Mouse (Mus musculus) spleen, postnatal 14 days (tissue): ENCODE results near the gene Strada.
A peak's percentile ranks its signal among the peaks of the same experiment; 100 is the strongest.

Experiments used
- DNase-seq, 2 experiments: peaks; one replicate each; pipeline ENCODE4 v3.0.0; 2021 to 2022; ENCODE audit warnings: low spot score in 2 of 2

Gene Strada

DNA sequence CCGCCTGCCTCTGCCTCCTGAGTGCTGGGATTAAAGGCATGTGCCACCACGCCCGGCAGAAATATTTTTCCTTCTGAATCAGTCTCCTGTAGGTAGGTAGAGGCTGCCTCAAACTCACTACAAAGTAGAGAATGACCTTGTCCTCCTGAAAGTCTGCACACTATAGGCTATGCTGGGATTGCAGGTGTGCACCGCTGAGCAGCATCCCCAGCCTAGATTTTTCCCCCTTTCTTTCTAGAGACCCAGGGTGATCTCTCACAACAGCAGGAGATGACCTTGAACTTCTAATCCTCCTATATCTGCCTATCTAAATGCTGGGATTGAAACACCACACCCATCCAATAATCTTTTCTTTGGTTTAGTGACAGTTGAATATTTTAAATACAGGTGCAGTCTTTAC, 14.6 kb downstream of the Strada start:
- DNase-seq = no peak

GRCm38 (mm10) chr11:106180449-106180801, 21.5 kb downstream of the Strada start:
- no peak for DNase-seq

DNA sequence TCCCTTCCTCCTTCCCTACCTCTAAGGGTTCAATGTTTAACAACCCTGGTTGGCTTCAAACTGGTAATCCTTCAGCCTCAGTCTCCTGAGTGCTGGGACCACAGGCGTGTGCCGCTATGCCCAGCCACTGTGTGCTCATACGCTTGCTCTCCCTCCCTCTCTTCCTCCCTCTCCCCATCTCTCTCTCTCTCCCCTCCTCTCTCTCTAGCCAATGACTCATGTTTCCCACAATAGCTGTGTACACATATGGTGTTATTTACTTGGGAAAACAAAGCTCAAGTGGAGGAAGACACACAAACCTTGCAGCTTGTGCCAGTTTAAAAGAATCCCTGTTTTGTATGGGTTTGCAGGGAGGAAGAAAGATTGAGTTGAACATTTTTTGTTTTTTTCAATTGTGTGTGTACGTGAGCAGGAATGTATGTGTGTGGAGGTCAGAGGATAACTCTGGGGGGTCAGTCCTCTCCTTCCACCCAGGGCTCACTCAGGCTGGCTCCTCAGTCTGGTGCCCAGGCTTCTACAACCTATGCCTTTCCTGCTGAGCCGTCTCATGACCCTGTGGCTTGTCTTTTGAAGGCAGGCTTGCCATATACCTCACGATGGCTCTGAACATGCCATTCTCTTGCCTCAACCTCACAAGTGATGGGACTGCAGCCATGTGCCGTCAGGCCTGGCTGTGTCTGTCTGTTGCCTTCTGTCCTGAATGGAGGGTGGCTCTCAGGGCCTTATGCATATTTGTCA, 22.1 kb downstream of the Strada start:
- no peak for DNase-seq

DNA sequence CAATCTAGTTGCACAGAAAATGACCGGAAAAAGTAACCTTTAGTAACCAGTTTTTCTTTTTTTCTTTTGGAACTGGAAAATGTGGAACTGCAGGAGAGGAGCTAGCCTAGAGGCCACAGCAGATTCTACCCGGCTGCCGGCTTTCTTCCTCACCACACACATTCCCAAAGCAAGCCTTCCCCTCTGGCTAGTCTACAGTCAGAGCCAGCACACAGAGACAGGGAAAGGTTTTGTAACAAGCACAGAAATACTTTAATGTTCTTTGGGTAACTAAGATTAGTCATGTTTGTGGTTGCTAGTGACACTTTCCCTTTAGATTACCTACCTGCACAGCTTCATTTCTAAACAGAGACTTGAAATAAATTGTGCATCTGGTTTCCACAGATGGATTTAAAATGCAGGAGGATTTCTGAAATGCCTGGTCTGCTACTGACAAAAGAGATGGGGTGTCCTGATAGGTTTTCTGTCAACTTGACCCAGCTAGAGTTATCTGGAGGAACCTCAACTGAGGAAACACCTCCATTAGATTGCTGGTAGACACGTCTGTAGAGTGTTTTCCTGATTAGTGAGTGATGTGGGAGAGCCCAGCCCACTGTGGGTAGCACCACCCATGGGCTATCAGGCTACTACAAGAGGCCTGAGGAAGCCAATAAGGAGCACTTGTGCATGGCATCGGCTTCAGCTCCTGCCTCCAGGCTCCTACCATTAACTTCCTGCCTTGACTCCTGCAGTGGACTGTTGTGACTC, 23.8 kb downstream of the Strada start:
- no peak for DNase-seq

GRCm38 (mm10) chr11:106176372-106176771, 25.6 kb downstream of the Strada start:
- no peak for DNase-seq

DNA sequence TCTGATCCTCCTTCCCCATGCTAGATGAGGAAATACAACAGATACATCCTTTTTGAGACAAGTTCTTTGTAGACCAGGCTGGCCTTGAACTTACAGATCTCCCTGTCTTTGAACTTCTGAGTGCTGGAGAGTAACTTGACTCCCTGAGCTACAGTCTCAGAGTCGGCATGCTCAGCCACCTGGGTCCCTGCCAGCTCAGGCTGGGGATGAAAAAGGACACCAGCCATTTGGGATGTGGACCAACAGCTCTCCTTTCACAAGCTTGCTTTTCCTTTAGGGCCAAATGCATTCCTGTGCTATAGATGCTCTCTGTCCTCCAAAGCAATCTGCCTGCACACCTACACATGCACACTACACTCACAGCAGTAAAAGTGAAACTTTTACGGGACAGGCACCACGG, 26.9 kb downstream of the Strada start:
- no peak for DNase-seq

GRCm38 (mm10) chr11:106174372-106174771, 27.6 kb downstream of the Strada start:
- no peak for DNase-seq

DNA sequence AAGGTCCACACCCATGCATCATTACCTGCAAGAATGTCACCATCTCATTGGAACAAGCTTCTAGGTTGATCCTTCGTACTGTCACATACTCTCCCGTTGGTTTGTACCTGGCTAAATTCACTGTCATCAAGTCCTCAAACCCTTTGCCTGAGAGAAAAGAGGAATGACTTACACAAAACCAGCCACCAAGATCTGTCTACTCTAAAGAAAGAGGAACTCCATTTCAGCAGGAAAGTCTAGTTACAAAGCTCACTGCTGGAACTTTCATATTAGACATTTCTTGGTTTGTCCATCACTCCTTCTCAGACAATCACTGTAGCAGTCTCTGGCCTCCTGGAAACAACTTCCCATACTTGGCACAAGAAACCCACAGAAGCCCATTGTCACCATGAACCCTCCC, 28.7 kb downstream of the Strada start:
- no peak for DNase-seq

- DNase-seq = no peak
These were observed 31.2 kb downstream of the Strada start for GRCm38 (mm10) chr11:106170807-106171206.

DNA sequence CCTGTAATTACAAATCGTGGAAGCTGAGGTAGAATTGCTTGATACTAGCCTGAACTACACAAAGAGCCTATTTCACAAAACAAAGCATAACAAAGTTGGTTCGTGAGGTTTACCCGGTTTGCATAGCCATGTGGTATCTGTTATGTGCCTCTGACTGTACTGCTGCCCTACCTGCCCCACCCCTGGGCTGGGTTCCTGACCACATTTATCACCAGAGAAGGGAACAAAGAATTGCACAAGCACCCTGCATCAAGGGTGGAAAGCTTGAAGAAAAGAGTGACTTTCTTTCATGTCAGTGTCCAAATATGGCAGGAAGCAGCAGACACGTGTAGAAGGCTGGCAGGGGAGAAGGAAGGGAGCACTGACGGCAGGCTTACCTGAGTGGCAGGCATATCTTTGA, 34.5 kb downstream of the Strada start:
- DNase-seq = no peak

DNA sequence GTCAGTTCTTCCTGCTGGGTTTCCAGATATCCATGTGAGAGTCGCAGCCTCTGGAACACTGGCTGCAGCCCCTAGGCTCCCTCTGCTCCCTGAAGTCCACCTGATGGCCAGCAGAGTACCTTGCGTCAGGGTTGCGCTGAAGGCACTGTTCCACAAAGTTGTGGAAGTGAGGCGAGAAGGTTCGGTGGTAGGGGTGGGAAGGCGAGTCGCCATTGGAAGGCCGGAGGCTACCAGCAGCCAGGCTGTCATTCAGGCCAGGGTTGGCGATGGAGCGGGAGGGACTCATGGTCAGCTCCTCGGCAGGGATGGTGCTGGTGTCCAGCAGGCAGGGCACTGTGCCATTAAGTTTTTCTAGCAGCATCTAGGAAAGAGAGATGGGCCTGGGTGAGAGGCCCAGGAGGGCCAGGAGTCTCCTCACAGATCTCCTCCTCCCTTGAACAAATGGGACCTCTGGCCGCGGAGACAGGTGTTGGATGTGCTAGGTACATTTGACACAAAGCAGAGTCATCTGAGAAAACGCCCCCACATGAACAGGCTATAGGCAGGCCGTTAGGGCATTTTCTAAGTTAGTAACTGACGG, 37.3 kb downstream of the Strada start:
- no peak for DNase-seq

DNA sequence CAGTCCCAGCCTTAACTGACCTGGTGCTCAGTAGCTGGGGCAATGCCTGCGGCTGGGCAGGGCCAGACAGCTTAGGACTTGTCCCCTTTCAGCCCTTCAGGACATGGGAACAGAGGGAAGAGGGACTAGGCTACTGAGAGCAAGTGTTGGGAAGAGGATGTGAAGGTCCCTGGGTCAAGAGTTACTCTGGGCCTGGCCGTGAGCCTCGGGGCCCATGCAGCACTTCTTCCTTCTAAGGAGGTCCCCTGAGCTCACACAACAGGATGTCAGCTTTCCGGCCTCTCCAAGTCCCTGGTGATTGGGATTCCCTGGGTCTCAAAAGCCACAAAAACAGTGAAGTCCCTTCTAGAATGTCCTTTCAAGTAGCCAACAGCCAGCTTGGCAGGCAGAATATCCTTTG, 38.4 kb downstream of the Strada start:
- DNase-seq = no peak

- no peak for DNase-seq
These were observed 39.7 kb downstream of the Strada start for GRCm38 (mm10) chr11:106162237-106162636.

DNA sequence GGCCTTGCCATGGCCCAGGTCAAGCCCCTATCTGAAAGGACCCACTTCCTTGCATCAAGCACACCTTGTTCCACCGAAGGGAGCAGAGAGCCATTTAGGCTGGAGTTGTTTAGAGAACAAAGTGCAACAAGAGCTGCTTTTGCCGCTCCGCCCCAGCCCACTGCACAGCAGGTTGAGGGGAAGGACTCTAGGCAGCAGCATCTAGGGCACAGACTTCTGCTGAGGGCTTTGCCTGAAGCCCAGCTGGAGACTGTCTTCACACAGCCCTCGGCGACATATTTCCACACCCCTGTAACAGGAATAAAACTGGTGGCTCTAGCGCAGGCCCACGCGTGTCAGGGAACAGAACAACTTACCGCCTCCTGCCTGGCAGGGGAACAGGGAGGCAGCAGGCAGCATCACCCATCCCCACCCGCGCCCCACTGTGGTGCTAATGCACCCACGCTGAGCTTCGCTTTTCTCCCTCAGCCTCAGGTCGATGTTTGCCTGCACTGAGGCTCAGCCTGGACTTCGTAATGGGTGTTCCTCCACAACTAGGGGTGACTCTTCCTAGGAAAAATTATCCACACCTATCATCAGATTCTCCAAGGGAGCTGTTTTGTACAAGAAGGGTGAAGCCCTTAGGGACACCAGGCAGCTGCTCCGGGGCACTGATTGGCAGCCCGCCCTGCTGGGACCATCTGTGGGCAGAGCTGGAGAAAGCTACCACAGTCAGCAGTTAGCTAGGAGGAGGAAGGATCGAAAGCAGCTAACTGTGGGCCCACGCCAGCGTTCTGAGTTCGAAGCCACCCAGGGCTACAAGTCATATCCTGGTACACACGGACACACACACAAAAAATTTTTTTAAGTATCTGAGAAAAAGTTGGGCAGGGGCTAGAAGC, 40.9 kb downstream of the Strada start, which contains the start of the genes Gm10840 and Limd2:
Gm10840 (plus strand) TSS at position 10 of the 881 bp plus-strand sequence.
Limd2 (minus strand) TSS at position 20 of the 881 bp plus-strand sequence.
- peak in 1 of 2 experiments; percentile 40 for DNase-seq

DNA sequence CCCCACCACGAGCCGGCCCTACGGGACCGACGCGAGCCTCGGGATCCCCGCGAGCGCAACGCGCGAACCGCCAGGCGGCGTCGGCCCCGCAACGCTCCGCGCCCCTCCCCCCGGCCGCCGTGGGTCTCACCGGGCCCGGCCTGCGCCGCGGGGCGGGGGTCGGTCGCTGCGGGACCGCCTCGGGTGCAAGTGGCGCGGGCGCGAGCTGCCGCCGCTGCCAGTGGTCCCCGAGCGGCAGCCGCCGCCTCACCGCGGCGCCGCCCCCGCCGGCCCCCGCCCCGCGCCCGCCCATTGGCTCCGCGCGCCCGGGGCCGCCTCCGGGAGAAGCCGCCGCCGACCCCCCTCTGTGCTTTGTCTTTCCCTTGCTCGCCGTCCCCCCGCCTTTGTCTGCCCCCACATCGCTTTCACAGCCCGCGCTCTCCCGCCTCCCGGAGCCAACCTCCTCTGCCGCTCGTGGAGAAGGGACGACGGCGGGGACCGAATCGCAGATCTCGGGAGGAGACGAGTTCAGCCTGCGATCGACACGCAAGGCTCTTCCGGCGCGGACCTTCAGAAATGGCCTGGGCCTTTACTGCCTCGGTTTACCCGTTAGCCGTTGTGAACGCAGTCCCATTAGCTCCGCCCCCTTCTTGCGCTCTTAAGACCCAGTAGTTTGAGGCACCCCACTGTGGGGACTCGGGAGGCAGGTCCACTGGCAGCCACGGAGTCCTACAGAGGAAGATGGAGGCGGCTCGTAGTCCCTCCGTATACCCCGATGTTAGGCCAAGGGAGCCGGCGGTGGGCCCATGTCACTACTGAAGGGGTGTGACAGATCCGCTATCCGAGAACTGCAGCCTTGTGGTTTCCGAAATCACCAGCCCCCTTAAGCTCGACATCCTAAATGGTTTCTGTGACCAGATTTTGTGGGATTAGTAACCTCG, 41.8 kb downstream of the Strada start:
- DNase-seq = peak; percentile 56 to 68

DNA sequence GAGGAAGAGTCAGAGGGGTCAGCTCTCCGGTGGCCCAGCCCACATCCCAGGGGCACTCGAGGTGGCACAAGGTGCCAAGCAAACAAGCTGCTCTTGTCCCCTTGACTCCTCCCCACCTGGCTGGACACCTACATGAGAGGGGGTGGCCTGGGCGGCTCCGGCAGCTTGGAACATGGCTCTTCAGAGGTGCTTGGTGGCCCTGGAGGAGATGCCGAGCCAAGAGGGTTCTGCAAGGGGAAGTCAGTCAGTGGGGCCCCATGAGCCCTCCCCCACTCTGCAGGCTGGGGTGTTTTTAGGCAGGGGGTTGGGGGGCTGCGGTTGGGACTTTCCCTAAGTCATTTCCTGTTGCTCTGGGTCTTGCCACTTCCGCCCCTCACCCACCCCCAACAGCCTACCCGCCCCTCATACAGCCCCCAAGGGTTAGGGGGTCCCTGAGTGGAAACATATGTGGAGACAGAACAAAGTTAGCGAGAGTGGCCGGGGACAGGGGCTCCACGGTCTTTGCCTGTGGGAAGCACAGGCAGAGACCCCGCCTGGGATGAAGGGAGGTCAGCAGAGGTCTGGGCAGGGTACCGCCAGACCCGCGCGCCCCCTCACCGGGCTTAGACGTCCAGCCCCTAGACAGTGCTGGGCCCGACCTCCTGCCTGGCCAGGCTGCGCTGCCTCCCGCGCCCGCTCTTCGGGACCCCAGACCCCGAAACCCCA, 42.6 kb downstream of the Strada start:
- DNase-seq = peak; percentile 61 to 73

DNA sequence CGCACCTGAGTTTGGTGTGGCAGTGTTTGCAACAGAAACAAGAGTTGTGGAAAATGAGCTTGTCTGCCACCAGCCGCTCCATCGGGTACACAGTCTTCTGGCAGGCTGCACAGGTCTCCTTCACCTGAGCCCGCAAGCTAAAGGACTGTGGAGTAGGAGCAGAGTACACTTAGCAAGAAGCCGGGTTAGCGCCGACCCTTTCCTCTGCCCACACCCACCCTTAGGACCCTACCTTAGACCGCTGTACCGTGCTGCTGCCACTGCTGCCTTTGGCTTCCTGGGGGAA, 43.1 kb downstream of the Strada start:
- no peak for DNase-seq

DNA sequence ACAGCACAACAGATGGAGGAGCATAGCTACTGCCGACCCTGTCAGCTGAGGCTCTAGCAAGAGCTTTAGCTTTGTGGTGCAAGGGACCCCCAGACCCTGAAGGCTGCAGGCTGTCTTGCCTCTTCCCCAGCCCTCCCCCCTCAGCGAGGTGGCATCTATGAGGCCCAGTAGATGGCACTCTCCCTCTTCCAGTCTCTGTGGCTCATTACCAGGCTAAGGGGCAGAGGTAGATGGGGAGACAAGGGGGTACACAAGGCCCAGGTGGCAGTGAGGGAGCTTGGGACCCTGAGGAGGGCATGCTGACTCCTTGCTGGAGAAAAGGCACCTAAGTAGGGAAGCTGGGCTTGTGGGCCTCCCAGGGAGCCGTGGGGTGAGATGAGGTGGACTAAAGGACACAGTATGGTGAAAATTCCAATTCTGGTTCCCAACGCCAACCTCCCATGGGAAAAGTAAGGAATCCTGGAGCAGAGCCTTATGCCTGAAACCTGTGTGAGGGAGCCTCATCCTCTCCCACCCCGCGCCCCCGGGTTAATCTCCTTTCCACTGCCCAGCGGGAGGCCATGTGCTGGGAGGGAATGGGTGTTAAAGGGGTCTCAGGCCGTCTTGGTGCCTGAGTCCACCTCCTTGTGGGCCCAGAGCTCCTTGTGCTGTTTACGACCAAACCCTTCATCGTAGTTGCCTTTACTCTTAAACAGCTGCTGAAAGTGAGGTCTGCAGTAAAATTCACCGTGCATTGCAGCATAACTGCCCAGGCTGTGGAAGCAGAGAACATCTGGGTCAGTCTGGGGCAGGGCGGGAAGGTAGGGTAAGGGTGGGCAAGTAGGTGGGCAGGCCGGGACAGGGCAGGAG, 43.7 kb downstream of the Strada start:
- peak in 1 of 2 experiments; percentile 42 for DNase-seq

DNA sequence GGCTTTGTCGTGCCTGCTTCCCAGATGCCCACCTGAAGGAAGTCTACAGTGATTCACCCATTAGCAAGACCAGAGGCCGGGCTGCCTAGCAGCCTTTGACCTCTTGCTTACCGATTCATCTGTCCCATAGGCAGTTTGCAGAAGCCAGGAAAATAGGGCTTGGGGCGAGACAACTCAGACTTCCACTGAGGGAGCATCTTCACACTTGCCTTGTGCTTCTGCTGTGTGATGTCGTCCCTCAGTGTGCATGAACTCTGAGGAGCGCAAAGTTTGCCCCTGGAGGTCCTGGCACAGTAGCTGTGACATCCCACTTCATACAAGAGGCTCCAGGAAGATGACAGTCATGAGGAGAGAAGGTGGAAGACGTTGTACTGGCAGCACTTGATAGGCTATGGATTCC, 44.8 kb downstream of the Strada start:
- no peak for DNase-seq
